Mouse (Mus musculus) 416B (cell line): ENCODE measurements around the gene Rad9a.

ENCODE experiments used
- DNase-seq: peaks from one replicate; pipeline ENCODE4 v3.0.0; 2011; ENCODE audit warnings: low read depth

The Rad9a gene

DNA sequence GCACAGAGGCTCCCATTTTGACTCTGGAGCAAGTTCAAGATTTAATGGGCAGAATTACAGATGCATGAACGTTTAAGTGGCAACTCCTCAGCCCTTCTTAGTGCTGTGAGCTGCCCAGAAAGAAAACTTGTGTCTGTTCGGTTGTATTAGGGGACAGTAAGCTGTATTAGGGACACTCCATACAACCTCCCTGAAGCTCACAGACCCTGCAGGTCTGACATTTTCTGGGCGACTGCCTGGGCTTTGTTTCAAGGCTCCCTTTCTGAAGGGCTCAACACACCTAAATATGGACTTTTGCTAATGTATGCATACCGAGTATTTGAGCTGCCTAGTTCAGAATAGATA lies 37.9 kb downstream of the Rad9a start:
- DNase-seq = no peak

DNA sequence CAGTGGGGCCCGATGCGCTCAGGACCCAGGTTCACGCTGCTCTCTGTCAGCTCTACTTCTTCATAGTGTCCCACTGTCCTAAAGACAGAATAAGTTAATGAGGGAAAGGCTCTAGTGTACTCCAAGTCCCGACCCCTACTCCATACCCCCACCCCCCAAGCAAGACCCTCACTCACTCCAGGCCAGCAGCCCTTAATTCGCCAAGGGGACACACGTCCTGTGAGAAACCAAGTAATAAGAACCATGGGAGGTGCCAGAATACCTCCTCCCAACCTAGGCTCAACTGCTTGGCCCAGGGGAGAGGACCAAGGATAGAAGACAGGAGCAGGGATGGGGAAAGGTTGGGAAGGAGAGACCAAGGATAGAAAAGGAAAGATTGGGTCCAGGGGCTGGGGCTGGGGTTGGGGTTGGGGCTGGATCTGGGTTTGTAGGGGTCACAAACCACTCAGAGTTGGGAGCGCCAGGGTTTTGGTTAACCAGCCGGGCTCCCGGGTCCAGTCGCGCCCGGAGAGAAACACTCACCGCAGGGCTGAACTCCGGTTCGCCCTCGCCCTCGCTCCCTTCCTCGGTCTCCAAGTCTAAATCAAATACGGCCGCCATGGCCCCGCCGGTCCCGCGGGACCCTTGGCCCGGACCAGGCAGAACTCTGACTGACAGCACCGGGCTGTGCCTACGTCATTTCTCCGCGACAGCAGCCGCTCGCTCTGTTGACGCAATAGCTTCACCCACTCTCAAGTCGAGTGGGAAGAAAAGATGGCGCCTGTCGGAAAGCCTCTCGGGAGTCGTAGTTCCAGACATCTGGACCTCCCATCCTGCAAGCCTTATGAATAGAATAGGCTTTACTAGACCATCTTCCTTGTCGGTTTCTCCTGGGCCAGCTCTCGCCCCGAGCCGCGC lies 38.6 kb downstream of the Rad9a start, which contains the start of gene Rps6kb2:
Rps6kb2 (minus strand) TSS at position 709 of the 897 bp plus-strand sequence.
- DNase-seq = peak; percentile 98

DNA sequence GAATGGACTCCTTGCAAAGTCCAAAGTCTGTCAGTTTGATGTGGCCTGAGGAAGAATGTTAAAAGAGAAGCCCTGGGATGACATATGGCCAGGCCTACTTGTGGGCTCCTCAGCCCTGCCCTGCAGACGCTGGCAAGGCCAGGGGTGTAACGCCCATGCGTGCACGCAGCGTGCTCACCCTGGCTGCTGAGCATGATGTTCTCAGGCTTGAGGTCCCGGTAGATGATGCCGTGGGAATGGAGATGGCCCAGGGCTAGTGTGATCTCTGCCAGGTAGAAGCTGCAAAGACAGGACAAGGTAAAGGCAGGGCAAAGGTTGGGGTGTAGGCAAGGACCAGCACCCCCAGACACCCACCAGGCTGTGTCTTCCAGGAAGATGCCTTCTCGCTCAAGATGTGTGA lies 42.4 kb downstream of the Rad9a start:
- no peak for DNase-seq

DNA sequence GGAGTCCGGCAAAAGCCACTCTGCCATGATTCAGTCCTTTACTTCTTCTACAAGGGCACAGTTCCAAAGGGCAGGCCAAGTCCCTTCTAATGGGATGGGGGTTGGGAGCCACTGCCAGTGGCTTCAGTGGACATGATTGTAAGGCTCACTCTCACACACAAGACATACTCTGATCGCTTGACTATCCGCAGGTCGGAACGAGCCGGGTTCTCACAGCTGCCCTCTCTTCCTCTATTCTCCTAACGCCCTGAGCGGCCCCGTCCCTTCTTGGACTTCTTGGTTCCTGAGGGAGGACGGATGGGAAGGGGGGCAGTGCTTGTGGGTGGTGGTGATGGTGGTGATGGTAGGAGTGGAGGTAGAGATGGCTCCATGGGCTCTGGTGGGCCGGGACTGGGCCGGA lies 44.7 kb downstream of the Rad9a start:
- DNase-seq = no peak

DNA sequence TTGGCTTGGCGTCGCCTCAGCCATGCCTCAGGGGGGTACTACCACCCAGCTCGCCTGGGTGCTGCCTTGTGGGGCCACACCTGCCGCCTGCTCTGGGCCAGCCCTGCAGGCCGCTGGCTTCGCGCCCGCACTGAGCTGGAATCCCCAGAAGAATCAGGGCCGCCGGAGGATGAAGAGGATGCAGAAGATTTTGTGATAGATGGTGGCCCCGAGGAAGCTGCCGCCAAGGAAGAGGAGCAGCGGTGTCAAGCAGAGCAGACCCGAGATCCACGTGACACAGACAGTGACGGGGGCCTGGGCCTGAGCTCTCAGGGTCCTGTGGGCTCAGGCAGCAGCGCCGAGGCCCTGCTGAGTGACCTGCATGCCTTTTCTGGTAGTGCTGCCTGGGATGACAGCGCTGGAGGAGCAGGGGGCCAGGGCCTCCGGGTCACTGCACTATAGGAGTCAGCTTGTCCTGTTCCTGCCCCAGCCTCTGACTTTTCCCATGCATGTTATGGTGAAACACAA lies 45.3 kb downstream of the Rad9a start:
- no peak for DNase-seq

DNA sequence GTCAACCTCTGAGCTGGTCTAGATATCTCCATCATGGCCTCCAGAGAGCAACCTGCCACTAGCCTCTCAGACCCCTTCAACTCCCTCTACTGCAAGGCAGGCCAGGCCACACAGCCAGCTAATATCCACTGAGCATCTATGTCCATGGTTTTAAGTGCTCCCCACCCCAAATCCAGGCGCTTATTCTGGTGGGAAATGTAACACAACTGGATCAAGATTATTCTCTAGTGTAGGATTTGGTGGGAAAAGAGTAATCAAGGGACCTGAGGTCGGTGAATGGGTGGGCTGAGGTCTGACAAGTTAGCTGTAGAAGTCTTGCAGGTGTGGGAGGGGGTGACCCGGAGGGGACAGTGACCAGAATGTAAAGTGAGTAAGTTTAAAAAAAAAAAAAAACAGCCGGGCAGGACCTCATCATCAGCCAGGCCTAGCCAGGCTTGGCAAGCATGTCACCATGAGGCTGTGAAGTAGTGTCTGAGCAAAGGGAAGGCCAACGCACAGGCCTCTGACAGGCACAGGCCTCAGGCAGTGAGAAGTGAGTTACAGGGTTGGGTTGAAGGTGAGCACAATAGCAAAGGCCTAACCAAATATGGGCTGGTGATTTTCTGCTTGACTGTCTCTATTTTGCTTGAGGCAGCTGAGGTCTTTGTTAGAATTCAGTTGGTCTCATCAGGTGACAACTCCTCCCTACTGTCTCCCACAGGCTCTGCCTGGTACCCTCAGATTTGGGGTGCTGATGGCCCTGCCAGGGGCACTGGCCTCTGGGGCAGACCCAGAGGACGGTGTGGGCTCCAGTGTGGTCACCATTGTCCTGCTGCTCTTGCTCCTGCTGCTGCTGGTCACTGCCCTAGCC lies 46.0 kb downstream of the Rad9a start:
- no peak for DNase-seq

DNA sequence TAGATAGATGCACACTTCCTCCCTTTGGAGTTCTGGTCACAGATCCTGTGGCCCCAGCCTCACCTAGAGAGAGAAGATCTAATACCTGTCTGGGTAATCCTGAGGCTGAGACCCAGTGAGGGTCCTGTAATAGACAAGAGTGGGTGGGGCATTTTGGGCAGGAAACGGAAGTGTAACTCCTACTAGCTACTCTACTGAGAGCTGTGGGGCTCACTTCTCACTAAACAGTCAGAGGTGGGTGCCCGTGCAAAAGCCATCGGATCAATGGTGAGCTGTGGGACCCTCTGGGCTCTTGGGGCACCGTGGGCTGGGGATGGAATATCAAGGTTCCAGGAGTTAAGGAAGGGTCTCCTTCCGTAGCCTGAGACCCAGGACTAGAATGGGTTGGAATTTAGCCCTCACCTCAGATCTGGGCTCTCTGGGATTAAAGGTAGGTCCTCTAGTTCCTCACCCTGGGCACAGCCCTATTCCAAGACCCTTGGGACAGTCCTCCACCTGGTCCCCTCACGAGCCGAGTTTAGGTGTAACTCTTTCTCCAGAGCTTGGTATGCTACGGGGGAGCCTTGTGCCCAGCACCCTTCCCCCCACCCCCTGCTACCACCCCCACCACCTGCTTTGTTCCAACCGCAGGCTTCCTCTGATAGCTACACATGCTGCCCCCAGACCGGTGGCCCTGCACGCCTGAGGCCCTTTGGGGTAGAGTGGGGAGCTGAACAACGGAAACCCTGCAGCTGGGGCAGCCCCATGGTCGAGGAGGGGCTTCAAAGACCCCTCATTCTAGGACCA lies 46.8 kb downstream of the Rad9a start:
- no peak for DNase-seq

DNA sequence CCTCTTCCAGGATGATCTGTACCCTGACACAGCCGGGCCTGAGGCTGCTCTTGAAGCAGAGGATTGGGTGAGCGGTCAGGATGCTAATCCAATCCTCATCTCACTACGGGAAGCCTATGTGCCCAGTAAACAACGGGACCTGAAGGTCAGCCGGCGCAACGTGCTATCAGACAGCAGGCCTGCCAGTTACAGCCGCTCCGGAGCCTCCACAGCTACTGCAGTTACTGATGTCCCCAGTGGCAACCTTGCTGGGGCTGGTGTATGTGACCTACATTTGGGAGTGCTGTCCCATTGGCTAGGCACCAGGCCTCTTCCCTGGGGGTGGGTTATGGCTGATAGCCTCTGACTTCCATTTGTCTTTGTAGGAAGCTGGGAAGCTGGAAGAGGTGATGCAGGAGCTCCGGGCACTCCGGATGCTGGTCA lies 48.2 kb downstream of the Rad9a start, which contains the start of gene Ptprcap:
Ptprcap (plus strand) TSS at position 373 of the 423 bp plus-strand sequence.
- DNase-seq = no peak

DNA sequence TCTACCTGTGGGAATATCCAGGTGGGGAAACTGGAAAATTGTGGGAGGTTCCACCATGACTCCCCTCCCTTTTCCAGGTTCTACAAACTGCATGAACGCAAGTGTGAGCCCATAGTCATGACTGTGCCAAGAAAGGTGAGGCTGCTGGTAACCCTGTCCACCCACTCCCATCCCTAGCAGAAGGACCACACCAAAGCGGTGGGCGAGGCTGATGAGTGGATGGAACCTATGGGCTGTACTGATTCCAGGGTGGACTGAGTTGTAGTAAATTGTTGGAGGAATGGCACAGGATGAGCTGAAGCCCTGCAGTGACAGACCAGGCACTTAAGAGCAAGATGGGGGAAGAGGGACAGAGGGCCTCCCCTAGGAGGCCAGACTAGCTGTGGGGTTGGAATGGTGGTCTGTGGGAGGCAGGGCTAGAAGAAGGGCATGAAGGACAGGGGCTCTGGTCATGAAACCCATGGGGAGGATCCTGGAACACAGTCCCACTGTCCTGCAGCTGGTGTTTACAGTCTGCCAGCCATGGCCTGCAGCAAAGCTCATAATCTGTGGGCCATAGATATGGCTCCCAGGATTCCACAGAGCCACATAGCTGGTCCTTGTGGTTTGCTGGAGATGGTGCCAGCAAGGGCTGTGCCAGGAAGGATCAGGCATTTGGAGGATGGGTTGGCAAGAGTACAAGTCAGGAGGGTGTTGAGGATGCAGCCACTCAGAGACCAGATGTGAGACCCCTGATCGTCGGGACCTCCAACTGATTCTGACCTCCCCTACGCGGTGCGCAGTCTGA lies 48.8 kb downstream of the Rad9a start:
- no peak for DNase-seq

DNA sequence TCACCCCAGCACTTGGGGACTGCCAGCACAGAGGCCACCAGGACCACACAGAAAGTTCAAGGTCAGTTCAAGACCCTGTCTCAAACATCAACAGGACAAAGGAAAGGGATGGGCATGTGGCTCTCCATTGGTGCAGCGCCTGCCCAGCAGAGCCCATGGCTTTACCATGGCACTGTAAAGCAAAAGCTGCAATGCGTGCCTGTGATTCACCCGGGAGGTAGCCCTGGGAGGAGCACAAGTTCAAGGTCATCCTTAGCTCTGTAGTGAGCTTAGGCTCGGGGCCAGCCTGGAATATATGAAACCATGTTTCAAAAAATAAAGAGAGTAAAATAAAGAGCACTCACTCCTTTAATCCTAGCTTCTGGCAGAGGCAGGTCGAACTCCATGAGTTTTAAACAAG lies 49.6 kb downstream of the Rad9a start:
- DNase-seq = no peak

DNA sequence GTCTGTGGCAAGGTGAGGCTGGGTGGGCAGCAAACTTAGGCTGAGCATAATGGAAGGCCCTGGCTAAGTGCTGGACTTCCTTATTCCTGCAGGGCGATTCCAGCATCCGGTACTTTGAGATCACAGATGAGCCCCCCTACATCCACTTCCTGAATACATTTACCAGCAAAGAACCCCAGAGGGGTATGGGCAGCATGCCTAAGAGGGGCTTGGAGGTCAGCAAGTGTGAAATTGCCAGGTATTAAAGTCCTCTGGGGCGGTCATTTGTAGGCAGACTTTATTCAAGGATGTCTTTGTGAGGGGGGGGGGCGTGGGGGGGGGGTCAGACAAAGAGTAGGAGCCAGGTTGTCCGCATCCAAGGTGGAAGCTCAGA lies 50.0 kb downstream of the Rad9a start:
- DNase-seq = no peak

DNA sequence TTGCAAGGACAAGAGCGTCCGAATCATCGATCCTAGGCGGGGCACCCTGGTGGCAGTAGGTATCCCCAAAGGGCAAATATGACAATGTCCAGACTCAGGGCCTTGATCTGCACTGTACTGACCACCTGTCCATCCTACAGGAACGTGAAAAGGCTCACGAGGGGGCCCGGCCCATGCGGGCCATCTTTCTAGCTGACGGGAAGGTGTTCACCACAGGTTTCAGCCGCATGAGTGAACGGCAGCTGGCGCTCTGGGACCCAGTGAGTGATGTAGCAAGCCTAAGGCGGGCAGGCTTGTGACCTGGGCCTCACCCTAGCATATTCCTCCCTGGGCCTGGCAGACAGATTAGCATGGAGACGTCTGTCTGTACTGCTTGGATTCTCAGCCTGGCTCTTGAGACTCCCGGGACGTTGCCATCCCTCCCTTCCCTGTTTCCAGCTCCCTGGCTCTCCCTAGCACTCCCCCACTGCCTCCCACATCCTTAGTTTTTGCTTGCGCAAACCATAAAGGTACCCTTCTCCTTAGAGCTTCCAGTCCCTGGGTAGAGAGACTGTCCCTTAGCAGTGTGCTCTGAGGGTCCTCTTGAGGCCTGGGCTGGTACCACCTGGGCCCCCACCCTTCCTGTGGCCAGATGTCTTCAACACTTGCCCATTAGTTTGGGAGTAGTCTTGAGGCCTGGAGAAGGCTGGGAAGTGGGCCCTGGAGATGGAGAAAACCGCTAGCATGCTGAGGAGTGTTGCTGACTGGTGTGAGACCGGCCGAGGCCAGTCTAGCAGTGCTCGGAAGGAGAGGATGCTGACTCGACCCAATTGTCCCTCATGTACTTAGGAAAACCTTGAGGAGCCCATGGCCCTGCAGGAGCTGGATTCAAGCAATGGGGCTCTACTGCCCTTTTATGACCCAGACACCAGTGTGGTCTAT lies 50.6 kb downstream of the Rad9a start:
- no peak for DNase-seq

DNA sequence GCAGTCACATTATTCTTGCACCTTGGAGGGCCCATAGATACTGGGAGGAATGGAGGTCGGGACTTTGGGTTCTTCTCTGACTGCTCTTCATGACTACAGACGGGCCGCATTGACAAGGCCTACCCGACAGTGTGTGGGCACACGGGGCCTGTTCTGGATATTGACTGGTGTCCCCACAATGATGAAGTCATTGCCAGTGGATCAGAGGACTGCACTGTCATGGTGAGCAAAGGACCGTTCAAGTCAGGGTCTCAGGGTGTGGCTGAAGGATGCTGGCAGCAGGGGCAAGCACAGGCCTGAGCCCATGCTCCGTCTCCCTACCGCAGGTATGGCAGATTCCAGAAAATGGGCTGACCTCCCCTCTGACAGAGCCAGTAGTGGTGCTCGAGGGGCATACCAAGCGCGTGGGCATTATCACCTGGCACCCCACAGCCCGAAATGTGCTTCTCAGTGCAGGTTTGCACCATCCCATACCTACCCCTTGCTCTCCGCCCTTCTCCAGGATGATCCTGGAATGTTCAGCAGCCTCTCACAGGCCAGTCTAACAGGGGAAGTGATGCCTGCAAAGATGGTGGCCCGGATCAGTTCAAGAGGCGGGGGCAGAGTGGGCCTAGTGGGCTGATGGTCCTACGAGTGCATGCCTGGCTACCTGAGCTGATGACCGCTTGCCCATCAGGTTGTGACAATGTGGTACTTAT lies 51.5 kb downstream of the Rad9a start:
- DNase-seq = no peak

DNA sequence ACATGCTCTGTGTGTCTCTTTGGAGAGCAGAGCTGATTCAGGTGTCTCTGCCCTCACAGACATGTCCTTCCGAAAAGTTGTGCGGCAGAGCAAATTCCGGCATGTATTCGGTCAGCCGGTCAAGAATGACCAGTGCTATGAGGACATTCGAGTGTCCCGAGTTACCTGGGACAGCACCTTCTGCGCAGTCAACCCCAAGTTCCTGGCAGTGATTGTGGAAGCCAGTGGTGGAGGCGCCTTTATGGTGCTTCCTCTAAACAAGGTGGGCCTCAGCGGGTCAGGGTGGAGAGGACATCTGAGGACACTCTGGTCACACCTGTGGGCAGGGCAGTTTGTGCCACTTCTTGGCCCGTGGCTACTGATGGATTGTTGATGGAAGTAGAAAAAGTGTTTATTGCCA lies 52.2 kb downstream of the Rad9a start:
- DNase-seq = no peak

DNA sequence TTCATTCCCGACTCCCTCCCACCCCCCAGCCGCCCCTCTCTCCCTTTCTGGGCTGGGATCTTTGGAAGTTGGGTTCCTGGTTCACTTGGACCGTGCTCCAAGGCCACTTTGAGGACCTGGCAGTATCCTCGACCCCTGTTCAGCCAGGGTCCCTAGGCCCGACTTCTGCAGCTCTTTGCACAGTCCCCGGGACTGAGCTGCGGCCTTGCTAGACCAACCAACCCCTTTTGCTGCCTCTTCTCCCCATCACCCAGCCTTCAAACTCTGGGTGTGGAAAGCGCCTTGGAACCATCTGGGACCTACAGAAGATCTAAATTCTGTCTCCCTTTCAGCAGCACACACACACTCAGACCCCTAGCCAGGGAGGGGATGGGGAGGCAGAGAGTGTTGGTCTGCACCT lies 52.6 kb downstream of the Rad9a start:
- DNase-seq = peak; percentile 37

DNA sequence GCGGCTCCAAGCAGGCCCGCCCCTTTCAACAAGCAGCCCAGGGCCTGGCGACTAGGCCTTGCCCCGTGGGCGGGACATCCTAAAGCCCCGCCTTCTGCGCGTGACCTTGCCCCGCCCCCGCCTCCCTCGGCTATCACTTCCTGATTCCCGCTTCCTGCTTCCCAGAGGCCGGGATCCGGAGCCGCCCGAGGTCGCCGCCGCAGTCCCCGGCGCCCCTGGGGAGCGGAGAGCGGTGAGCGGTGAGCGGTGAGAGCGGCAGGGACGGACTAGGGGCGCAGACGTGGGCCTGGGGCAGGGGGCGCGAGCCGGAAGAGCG lies 53.0 kb downstream of the Rad9a start, which contains the start of gene Coro1b:
Coro1b (plus strand) TSS at position 129 of the 316 bp plus-strand sequence.
- peak; percentile 92 for DNase-seq

DNA sequence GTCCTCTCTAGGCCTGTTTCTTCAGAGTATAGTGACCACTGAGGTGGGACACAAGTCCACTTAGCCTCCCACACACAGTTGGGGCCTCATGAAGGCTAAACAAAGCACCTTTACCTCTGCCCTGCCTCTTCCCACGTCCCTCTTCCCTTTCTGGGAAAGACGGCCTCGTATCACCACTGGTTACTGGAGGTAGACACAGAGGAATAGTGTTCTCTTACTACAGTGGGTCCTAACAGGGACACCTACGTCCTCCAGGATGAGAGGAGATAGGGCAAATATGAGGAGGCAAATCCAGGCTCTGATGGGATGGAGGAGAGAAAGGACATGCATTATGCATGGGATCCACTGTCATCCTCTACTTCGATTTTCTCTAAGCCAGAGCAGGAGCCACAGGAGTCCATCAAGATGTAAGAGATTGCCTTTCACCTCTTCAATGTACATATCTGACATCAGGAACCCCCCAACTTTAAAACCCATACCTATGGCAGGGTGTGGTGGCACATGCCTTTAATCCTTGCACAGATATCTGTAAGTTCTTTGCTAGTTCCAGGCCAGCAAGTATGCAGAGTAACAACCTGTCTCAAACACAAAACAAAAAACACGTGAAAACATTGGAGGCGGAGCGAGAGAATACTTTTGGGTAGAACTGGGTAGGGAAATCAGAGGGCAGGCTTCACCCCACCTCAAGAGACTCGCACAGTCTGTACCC lies 53.5 kb downstream of the Rad9a start:
- no peak for DNase-seq

DNA sequence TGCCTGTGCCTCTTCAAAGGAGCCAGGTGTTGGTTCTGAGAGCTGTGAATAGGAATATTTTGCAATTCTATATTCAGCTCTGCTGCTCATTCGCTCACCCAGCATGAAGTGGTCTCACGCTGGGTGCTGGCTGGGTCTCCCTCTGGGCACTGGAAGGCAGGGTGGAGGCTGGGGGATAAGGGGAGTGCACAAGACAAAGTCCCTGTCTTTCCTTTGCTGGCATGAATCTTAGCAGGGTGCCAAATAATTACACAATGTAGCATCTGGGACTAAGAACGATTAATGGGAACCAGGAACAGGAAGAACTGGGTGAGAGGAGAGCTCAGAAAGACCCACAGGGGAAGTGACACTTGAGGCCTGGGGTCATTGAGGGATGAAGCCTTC lies 54.4 kb downstream of the Rad9a start:
- DNase-seq = no peak
